Mouse (Mus musculus): ENCODE data around the gene Mrps21.
"Not testable (repeated sequence)": the region's sequence is repeated elsewhere in the genome, so short reads cannot be mapped to it uniquely, and the experiment has no call there.

The Mrps21 gene

DNA sequence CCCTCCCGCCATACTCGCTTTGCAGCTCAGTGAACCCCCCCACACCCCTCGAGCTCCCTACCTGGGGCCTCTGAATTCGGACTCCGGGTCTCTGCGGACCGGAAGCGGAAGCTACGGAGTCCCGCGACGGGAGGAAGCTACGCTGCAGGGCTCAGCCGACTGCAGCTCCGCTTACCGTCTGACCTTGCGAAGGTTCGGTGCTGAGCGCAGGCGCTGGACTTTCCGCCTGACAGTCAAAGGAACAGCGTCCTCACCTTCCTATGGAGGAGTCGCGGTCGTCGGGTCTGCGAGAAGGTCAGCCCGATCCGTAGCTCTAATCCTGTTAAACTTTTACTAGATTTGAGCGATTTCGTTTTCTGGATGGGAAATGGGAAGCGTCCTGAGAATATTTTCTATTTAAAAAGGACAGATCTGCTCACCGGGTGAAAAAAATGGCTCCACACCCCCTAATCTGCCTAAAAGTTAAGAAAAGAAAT lies at the start of gene Mrps21:
TSS of gene Mrps21 (minus strand) at position 128 of the 476 bp plus-strand sequence.
- DNase-seq (ENCODE audit: low spot score), result peak; percentile 73

DNA sequence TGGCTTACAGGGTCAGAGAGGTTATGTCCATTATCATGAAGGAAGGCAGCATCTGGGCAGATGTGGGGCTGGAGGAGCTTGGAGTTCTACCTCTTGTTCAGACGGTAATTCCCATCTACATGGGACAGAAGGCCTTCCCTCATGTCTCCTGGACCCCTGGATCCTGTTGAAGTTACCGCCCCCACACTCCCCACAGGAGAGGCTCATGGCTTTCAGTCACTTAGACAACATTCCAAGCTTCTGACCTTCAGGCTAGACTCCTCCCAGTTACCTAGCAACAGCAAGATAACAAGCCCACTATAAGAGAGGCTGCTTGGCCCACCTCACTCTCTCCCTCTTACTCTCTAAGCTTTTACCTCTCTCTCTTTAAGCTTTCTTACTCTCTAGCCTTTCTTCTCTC lies 49.2 kb upstream of the Mrps21 start:
- not testable (repeated sequence) for DNase-seq (ENCODE audit: low spot score)

DNA sequence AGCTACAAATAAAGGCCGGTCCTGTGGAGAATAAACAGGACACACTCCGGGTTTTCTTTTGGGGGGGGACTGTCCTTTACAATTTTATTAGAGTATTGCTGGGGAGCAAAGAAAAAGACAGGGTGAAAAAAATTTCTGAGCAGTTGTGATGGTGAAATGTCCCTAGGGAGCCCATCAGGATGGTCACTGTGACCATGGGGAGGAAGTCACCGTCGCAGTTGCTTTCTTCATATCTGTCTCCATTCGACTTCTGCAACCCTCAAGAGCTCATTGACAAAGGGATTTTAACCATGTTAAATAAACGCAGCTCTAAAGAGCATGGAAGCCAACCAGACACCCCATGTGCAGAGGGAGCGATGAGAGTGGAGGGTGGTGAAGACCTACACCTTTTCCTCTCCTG lies 45.4 kb upstream of the Mrps21 start:
- DNase-seq (ENCODE audit: low spot score), result no peak

DNA sequence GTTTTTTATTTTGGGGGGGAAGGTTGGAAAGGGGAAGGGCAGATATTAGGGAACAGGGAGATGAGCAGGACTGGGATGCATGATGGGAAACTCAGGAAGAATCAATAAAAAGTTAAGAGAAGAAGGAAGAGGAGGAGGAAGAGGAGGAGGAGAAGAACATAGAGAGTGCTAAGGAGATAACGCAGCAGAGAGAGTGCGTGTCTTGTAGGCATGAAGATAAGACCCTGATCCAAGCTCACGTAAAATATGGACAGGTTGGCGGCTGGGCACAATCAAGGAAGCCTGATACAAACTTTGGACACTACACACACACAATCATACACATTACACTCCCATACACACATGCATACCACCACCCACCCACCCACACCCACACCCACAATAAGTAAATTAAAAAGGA lies 43.4 kb upstream of the Mrps21 start:
- no peak for DNase-seq (ENCODE audit: low spot score)

DNA sequence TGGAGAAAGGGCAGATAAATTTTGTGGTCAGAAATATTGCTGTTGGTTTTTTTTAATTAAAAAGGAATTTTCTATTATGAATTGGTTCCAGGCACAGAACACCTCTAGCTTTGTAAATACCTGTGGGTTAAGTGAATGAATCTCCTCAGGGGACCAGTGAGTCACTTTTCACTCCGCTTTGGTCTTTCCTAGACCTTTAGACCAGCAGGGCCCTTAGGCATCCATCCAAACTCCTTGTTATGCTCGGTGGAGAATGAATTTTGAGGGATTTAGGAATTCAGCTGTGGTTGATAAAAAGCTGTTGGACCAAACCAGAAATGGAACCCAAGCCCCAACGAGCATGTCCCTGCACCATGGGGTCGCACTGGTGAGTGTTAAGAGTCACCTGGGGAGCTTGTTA lies 36.3 kb upstream of the Mrps21 start:
- no peak for DNase-seq (ENCODE audit: low spot score)

DNA sequence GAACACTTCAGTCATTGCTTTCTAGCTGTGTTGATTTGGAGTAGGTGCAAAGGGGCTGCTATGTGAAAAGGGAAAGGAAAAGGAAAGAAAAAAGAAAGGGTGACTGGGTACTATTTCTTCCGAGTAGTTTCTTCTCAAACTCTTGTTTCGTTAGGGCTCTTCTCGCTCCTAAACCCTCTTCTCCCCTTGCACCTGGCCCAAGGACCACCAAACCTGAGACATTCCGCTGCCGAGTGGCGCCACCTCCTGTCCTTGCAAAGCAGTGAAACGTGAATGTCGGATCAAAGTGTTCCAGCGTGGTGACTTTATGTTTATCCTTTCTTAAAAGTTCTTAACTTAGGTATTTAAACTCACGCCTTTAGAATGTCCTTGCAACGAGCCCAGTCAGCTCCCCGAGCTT lies 35.5 kb upstream of the Mrps21 start:
- no peak for DNase-seq (ENCODE audit: low spot score)

DNA sequence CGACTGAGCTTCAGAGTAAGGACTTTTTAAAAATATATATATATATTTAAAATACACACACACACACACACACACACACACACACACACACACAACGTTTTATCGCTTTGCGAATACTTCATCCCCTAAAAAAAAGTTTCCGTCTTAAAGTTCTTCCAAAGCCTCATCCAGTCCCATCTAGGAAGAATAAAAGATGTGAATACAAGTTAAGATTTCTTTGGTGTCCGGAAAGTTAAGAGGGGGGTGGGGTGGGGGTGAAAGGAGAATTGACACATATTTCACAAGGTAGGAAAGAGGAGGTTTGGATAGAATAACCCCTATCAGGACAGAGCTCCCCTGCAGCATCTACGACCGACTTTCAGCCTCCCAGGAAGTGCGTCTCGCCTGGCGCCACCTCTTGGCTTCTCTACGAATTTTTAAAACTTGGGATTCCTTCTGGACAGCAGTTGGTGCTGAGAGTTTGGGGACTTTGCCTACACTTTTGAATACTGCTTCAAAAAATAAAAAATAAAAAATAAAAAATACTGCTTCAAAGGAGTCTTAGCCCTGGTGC lies 34.7 kb upstream of the Mrps21 start:
- DNase-seq (ENCODE audit: low spot score), result no peak

DNA sequence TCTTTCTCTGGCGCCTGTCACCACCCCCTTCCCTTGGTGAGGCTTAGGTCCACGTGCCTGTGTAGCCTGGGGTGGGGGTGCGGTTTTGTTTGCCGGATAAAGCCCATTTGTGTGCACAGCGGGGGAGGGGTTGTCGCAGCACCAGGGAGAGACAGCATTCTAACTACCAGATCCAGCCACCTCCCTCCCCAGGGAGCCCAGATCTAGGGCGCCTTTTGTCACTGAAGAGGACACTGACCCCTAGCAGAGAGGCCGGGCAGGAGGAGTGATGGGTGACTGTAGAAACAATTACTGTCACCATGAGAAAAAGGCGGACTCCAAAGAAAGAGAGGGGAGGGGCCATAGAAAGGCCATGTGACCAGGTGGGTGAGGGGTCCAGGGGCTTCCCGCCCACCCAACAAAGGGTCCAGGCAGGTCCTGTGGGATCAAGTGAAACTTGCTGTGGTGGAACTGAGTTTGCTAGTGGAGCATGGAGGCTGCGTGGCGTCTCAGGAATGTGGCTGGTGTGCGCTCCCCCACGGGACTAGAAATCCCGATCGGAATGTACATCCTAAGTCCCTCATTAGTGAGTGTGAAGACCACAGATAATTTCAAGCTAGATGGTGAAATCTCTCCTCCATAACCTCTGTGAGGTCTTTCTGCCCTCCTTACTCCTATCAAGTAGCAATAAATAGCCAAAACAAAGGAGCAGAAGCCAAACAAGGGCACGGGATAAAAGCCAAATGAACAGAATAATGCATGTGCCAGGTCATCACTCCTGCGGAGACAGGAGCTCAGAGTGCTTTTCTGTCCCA lies 34.0 kb upstream of the Mrps21 start:
- DNase-seq (ENCODE audit: low spot score), result no peak

DNA sequence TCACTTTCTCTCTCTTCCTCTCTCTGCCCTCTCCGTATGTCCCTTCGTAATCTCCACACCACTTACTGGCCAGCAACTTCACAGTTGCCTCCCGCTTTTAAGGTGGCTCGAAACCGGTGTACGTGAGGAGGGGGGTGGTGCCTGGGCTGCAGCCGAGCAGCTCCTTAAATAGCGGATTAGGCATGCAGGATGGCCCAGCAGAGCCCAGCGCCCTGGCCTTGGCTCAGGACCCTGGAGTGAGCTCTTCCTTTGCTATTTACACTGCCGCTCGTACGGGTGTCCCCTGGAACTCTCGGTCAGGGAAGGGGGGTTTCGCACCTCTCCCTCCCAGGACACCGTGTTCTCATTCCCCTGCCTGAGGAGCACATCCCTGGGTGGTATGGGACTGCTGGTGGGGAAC lies 33.2 kb upstream of the Mrps21 start, which contains the start of gene Car14:
TSS of gene Car14 (minus strand) at position 124 of the 400 bp plus-strand sequence.
- DNase-seq (ENCODE audit: low spot score), result no peak

DNA sequence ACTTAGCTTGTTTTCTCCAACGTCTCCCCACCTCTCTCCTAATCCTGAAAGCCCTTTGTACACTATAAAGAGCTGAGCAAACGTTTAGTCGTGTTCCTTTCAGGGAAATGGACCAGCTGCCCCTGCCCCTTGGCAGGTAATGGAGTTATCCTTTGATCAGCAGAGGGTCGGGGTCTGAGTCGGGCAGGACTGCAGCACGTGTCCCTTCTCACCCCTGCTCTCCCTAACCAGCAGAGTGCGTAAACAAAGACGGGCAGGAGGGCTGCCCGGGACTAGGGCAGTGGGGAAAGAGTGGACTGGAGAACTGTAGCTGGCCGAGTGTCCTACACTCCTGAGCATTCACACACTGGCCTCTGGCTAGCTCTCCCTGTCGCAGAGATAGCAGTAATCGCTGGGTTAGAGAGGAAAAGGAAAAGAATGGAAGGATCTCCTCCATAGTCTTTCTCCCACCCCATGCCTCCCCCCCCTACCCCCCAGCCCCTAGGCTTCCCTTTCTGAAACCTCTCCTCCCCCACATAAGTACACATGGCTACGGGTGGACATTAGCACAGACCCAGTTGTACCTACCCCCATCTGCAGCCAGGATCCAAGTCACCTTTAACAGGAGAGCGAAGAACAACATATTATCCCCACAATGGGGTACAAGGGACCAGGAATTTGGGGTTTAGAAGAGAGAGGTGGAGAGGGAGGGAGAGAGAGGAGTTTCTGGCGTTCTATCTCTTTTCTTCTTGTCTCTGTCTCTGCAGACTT lies 32.6 kb upstream of the Mrps21 start:
- no peak for DNase-seq (ENCODE audit: low spot score)

DNA sequence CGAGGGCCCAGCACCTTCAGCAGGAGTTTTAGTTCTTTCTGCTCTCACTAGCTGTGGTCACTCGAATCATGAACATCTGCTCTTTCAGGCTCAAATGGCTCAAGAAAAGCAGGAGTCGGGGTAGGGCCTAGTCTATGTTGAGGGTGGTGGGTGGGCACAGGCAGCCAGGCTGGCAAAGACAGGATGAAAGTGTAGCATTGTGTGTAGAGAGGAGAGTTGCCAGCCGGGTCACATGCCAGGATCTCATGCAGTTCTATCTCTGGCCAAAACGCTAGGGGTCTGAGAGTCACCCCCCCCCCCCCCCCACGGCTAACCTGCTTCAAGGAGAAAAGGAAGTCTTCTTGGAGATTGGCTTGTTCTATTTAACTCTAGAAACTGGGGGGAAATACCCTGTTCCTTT lies 31.3 kb upstream of the Mrps21 start:
- no peak for DNase-seq (ENCODE audit: low spot score)

DNA sequence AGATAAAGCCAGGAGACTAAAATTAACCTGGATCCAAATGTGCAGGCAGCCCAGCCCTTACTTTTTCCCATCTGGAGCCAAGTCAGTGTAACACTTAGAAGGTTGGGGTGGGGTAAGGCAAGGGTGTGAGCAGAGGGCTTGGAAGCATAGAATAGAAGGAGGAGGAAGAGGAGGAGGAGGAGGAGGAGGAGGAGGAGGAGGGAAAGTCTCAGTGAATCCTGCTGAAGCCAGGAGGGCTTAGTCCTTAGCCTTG lies 31.0 kb upstream of the Mrps21 start:
- no peak for DNase-seq (ENCODE audit: low spot score)

DNA sequence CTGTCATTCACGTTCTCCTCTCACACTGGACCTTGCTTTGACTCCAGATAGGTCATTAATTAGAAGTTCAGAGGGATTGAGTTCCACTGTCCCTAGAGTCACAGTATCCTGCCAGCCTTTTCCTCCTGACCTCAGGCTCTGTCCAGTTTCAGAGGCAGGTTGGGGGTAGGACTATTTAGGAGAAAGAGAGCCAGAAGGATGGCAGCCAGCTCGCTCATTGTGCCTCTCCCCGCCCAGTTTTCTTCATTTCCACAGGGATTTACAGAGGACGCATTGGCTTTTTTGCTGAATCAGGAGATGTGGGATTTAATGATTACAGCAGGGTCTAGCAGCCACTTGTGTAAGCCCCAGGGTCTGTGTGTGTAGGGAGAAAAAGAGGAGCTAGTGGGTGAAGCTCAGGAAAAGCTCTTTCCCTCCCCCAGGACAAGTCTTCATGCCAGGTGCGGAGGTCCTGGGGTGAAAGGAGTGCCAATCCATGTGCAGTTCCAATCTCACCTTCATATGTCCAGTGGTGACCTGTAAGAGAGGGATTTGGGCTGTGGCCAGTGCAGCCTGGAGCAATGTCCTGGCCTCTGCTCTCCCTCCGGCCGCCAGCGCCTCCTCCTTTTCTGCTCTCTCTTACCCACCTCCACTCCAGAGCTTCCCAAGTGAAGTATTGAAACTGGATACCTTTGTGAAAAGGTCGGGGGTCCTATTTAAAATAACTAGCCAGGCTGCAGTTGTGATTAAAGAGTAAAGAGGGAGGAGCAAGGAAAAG lies 30.5 kb upstream of the Mrps21 start:
- no peak for DNase-seq (ENCODE audit: low spot score)

DNA sequence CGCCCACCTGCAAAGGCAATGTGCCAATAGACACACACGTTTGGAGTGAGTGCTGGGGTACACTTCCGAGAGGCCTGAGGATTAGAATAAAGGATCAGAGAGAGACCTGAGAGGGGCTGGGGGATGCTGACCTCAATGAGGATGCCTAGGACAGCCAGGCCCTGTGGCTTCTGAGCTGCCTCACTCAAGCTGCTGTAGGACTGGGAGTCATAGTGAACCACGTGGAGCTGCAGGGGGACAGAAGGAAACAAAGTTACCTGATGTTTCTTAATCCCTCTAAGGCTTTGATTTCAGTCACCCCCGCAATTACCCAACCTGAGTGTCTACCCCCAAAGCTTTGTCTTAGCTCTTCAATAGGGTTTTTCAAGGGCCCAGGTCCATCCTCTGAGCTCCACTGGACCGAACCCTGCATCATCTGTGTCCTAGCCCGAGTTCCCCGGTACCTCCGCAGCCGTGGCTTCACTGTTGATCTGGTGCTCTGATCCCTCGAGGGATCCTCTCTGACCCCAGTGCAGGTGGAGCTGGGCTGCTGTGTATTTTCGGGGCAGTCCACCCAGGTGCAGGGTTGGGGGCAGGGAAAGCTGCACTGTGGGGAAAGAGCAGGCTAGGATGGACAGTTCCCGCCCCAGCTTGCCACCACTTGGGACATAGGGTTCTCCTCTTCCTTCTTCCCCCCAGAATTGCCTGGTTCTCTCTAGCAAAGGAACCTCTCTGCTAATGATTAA lies 28.6 kb upstream of the Mrps21 start:
- no peak for DNase-seq (ENCODE audit: low spot score)

DNA sequence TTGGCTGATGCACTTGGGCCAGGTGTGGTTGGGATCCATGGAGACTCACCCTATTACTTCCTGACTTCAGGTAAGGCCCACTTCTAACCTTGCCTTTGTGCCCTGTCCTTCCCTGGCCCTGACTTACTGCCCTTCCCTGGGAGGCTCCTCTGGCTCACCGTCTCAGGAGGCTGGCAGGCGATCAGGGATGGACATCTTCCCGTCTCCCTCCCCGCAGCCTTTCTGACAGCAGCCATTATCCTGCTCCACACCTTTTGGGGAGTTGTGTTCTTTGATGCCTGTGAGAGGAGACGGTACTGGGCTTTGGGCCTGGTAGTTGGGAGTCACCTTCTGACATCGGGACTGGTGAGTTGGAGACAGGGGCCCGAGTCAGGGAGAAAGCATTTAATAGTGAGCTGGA lies 24.2 kb upstream of the Mrps21 start:
- DNase-seq (ENCODE audit: low spot score), result not testable (repeated sequence)

DNA sequence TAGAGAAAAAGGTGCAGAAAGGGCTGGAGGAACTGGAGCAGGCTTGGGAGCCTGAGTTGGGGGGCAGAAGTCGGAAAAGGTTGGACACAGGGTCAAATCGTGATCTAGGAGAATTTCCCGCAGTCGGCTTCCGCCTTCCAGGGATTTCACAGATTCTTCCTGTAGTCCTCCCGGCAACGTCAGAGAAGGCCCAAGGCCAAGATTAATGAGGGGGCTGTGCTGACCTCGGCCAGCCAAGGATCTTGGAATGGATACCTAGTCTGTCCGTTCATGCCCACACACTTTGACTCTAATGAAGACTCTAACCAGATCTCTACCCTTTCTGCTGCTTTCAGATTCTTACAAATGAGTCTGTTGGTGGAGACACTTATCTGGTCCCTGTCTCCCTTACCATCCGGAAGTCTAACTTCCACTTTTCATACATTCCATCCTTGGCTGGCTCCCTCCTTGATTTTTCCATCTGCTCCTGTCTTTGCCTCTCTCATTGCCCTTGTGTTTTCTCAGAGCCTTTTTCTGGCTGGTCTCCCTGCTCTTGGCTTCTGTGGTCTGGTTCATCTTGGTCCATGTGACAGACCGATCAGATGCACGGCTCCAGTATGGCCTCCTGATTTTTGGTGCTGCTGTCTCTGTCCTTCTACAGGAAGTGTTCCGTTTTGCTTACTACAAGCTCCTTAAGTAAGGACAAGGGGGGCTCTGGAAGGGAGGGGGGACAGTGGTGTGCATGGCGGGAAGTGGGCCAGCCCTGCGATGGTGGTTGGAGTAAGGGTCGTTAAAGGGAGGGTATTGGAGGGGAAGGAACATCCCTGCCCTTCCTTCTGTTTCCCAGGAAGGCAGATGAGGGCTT lies 23.2 kb upstream of the Mrps21 start:
- peak; percentile 64 for DNase-seq (ENCODE audit: low spot score)

DNA sequence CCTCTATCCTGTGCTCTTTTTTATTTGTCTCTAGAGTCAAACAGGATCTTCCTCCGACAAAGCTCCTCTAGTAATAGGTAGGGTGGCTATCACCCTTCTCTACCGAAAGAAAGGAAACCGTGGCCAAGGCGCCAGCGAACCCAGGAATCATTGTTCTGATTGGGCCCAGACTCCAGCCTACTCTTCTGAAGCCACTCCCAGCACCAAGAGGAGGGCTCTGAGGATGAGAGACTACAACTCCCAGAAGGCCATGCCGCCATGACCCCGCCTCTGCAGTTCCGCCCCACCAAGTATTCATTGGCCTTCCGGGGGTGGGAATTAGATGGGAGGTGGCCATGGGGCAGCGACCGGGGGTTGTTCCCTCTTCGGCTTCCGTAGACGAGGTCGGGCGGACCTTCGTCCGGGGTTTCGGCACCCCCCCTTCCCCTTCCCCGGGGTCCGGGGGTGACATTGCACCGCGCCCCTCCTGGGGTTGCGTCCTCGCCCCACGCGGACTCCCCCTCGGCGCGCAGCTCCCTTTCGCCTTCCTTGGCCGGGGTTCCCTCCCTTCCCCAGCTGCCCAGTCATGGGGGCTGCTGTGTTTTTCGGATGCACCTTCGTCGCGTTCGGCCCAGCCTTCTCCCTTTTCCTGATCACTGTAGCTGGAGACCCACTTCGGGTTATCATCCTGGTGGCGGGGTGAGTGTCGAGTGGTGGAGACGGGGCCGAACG lies 22.4 kb upstream of the Mrps21 start, which contains the start of gene Aph1a:
TSS of gene Aph1a (plus strand) at position 364 of the 711 bp plus-strand sequence.
- peak; percentile 88 for DNase-seq (ENCODE audit: low spot score)

DNA sequence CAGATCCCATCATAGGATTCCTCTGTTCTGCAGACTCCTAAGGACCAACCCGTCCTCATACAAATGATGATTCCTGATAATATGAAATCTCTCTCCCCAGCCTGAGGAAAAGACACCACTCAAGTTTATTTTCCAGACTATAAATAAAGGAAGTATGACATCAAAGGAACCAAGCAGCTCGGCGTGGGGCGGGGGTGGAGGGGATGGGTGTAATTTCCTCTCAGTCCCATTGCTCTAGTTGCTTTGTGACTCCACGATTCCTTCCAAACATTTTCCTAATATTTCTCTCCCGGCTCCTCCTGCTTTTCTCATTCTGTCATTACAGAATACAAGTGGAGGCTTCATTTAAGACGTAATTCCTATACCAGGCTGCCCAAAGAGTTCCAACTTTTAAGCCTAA lies 21.8 kb upstream of the Mrps21 start:
- no peak for DNase-seq (ENCODE audit: low spot score)

DNA sequence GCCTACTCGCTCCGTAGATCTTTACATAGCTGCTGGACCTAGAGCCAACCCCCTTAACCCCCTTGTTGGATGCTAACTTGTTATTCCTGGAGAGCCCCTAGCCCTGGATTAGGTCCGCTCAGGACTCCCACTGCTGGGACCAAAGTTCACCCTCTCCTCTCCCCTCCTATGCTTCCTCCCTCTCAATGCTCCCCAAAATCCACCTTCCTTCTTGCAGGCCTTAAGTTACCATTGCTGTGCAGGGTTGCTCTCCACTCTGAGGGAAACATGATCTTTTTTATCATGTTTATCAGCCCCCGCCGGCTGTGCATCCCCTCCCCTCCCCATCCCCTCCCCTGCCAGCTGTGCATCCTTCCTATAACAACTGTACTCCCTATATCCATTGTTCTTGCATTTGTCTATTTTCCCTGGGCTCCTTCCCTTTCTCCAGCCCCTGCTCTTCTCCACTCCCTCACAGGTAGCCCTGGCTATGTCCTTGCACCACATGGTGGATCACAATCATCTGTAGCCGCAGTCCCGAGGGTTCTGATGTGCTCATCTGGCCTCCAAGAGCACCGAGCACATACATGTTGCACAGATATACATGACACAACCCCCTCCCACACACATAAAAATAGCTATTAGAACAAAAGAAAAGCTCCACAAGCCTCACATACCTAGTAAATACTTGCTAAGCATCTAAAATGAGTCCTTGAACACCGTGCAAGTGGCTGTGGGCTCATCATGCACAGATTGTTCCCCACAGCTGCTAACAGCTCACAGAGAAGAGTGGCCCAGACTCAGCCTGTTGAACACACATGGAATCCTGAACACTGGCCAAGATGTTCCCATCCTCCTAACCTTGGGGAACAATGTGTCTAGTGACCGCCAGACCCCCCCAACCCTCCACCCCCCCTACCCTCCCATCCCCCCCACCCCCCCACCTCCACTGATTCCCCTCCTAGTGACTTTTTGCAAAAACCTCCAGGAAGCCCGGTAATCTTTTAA lies 21.0 kb upstream of the Mrps21 start:
- DNase-seq (ENCODE audit: low spot score), result no peak
